Mouse (Mus musculus) stomach, embryonic 14.5 days (tissue): ENCODE results near the gene Plekhg6. TPM values are rescaled to one million over a fixed set of nuclear protein-coding genes. Genes with fewer than 3 reads are reported as not detected.

Source experiments
- polyA plus RNA-seq: library from polyadenylated mRNA; unstranded; fragments of >200 nt; fragmentation: Nextera tagmentation; extraction: Ambion mirVana; gene quantifications from 2 replicates; pipeline ENCODE4 v1.2.1, GENCODE M21; 2014

Plekhg6 gene
- polyA plus RNA-seq, 1 experiment from 2014 or later: 2.1 TPM

Other genes starting within 250 kb of the Plekhg6 start
- 52.3 and 55.4 TPM in 2 replicates for gene Nop2, start 248.9 kb downstream of the Plekhg6 start, polyA plus RNA-seq
- 7.4 and 9.2 TPM in 2 replicates for gene Iffo1, start 235.6 kb downstream of the Plekhg6 start, polyA plus RNA-seq
- 1,945 and 1,966 TPM in 2 replicates for gene Gapdh, start 214.3 kb downstream of the Plekhg6 start, polyA plus RNA-seq
- 107 and 109 TPM in 2 replicates for gene Ncapd2, start 189.1 kb downstream of the Plekhg6 start, polyA plus RNA-seq
- 193 and 202 TPM in 2 replicates for gene Mrpl51, start 189.0 kb downstream of the Plekhg6 start, polyA plus RNA-seq
- 3.4 and 3.7 TPM in 2 replicates for gene Vamp1, start 165.2 kb downstream of the Plekhg6 start, polyA plus RNA-seq
- 4.7 and 5.2 TPM in 2 replicates for gene Tapbpl, start 148.9 kb downstream of the Plekhg6 start, polyA plus RNA-seq
- 2.3 and 3.1 TPM in 2 replicates for gene Cd27, start 143.8 kb downstream of the Plekhg6 start, polyA plus RNA-seq
- 0.17 TPM in 1 of 2 replicates, not detected in the other for gene Tuba3a, start 94.8 kb downstream of the Plekhg6 start, polyA plus RNA-seq
- 55.1 and 62.6 TPM in 2 replicates for gene Ltbr, start 66.9 kb downstream of the Plekhg6 start, polyA plus RNA-seq
- gene Scnn1a, start 60.1 kb downstream of the Plekhg6 start, polyA plus RNA-seq: 1.3 and 2.6 TPM in 2 replicates
- 64.2 and 69.9 TPM in 2 replicates for gene Tnfrsf1a, start 31.4 kb downstream of the Plekhg6 start, polyA plus RNA-seq
- 286 and 302 TPM in 2 replicates for gene Cd9, start 114.0 kb upstream of the Plekhg6 start, polyA plus RNA-seq
- gene Vwf, start 166.0 kb upstream of the Plekhg6 start, polyA plus RNA-seq: 7.5 and 9.8 TPM in 2 replicates